Mouse (Mus musculus) hindbrain, embryonic 14.5 days (tissue): ENCODE results near the gene Slc38a10. TPM values are rescaled to one million over a fixed set of nuclear protein-coding genes. Genes with fewer than 3 reads are reported as not detected.

ENCODE experiments used
- ATAC-seq: fragments of 200-750 bp; cut with Nextera tagmentation; 2 replicates; pipeline ENCODE4 v1.8.0; 2017; ENCODE audit warnings: moderate number of reproducible peaks, mild to moderate bottlenecking, moderate TSS enrichment, moderate library complexity; ENCODE audit not compliant: low FRiP score
- DNase-seq: peaks from one replicate; pipeline ENCODE4 v3.0.0-alpha.2; 2015; ENCODE audit warnings: low spot score
- H3K27ac ChIP-seq: fragments of 300-500 bp; sonication (generic); 2 replicates; pipeline ENCODE4 v1.5.1; 2014; ENCODE audit warnings: mild to moderate bottlenecking, moderate library complexity
- H3K27me3 ChIP-seq: fragments of 300-500 bp; sonication (generic); 2 replicates; pipeline ENCODE4 v1.6.1; 2014; ENCODE audit warnings: mild to moderate bottlenecking, low read length, mixed read lengths; ENCODE audit not compliant: control insufficient read depth, insufficient read depth
- H3K36me3 ChIP-seq: fragments of 300-500 bp; sonication (generic); replicated peaks from 2 replicates; pipeline ENCODE4 v1.6.1; 2014; ENCODE audit not compliant: control insufficient read depth, insufficient read depth
- H3K4me1 ChIP-seq: fragments of 300-500 bp; sonication (generic); replicated peaks from 2 replicates; pipeline ENCODE4 v1.6.1; 2014; ENCODE audit warnings: antibody characterized with exemption, low read length, mixed read lengths; ENCODE audit not compliant: control insufficient read depth, insufficient read depth
- H3K4me2 ChIP-seq: fragments of 300-500 bp; sonication (generic); replicated peaks from 2 replicates; pipeline ENCODE4 v1.6.1; 2014; ENCODE audit warnings: mild to moderate bottlenecking, moderate library complexity
- H3K4me3 ChIP-seq: fragments of 300-500 bp; sonication (generic); replicated peaks from 2 replicates; pipeline ENCODE4 v1.5.1; 2014; ENCODE audit warnings: mild to moderate bottlenecking, low read length
- H3K9ac ChIP-seq: fragments of 300-500 bp; sonication (generic); 2 replicates; pipeline ENCODE4 v1.6.1; 2014
- H3K9me3 ChIP-seq: fragments of 300-500 bp; sonication (generic); 2 replicates; pipeline ENCODE4 v1.6.1; 2016; ENCODE audit warnings: low read length; ENCODE audit not compliant: control insufficient read depth
- WGBS: fragments of 180-500 bp; shearing (Covaris S2); extraction: QIAGEN DNeasy Blood & Tissue Kit; methylation state at CpG from one replicate; pipeline ENCODE4 v1.1.7; 2014; 5-methylcytosine and 5-hydroxymethylcytosine counted together
- polyA plus RNA-seq: library from polyadenylated mRNA; unstranded; fragments of >200 nt; fragmentation: Nextera tagmentation; extraction: Ambion mirVana; gene quantifications from 2 replicates; pipeline ENCODE4 v1.2.1, GENCODE M21; 2014

Gene Slc38a10
- polyA plus RNA-seq, 1 experiment from 2014 or later: 92.9 TPM

- H3K36me3 ChIP-seq: no peaks in the 10 kb centered on the region
- no peak overlapping the region for H3K9ac ChIP-seq
- peaks cover 40% of the 10 kb centered on the region for H3K4me1 ChIP-seq
- 66% methylated on average over 3 of the region's 3 CpGs for WGBS
- H3K4me3 ChIP-seq: no peak overlapping the region
- DNase-seq (no peak), ATAC-seq (no peak)
- no peak overlapping the region for H3K4me2 ChIP-seq
- no peak overlapping the region for H3K27ac ChIP-seq
- H3K9me3 ChIP-seq: no peaks in the 10 kb centered on the region
- H3K27me3 ChIP-seq: no peaks in the 10 kb centered on the region
Observed at GRCm38 (mm10) chr11:120181379-120181778, 30.2 kb upstream of the Slc38a10 start.

GRCm38 (mm10) chr11:120179374-120179773, 28.2 kb upstream of the Slc38a10 start:
- H3K36me3 ChIP-seq: no peaks in the 10 kb centered on the region
- H3K4me1 ChIP-seq: peaks cover 21% of the 10 kb centered on the region
- no peak overlapping the region for H3K4me2 ChIP-seq
- H3K9me3 ChIP-seq: no peaks in the 10 kb centered on the region
- WGBS: 55% methylated on average over 4 of the region's 4 CpGs
- no peak overlapping the region for H3K4me3 ChIP-seq
- no peak for DNase-seq
- no peak for ATAC-seq
- no peaks in the 10 kb centered on the region for H3K27me3 ChIP-seq
- no peak overlapping the region for H3K9ac ChIP-seq
- no peak overlapping the region for H3K27ac ChIP-seq

GRCm38 (mm10) chr11:120175948-120176347, 24.8 kb upstream of the Slc38a10 start:
- Histone ChIP-seq H3K9me3 (no peaks in the 10 kb centered on the region), H3K4me3 (no peak overlapping the region), H3K27ac (no peak overlapping the region), H3K36me3 (no peaks in the 10 kb centered on the region), H3K9ac (no peak overlapping the region), H3K4me2 (no peak overlapping the region), H3K4me1 (0 out of 2 replicates have a peak, but pooled peaks cover 3% of the 10 kb centered on the region), H3K27me3 (no peaks in the 10 kb centered on the region)
- DNase-seq (no peak), ATAC-seq (no peak)
- 78% methylated on average over 4 of the region's 4 CpGs for WGBS

GRCm38 (mm10) chr11:120173213-120173612, 22.1 kb upstream of the Slc38a10 start:
- Histone ChIP-seq H3K9ac (no peak overlapping the region), H3K27ac (no peak overlapping the region), H3K27me3 (no peaks in the 10 kb centered on the region), H3K4me3 (no peak overlapping the region), H3K36me3 (no peaks in the 10 kb centered on the region), H3K4me2 (no peak overlapping the region), H3K4me1 (peaks cover 6% of the 10 kb centered on the region; the same call in 1 of the 2 replicates), H3K9me3 (no peaks in the 10 kb centered on the region)
- 82% methylated on average over 14 of the region's 14 CpGs for WGBS
- ATAC-seq: no peak
- DNase-seq: no peak

GRCm38 (mm10) chr11:120171168-120171567, 20.0 kb upstream of the Slc38a10 start:
- no peak overlapping the region for H3K9ac ChIP-seq
- H3K27me3 ChIP-seq: no peaks in the 10 kb centered on the region
- no peaks in the 10 kb centered on the region for H3K36me3 ChIP-seq
- peaks cover 9% of the 10 kb centered on the region; the same call in 1 of the 2 replicates for H3K4me1 ChIP-seq
- no peaks in the 10 kb centered on the region for H3K9me3 ChIP-seq
- no peak overlapping the region for H3K4me2 ChIP-seq
- H3K27ac ChIP-seq: no peak overlapping the region
- no peak for ATAC-seq
- no peak overlapping the region for H3K4me3 ChIP-seq
- 53% methylated on average over 8 of the region's 8 CpGs for WGBS
- DNase-seq: no peak

GRCm38 (mm10) chr11:120169208-120169992, 18.3 kb upstream of the Slc38a10 start:
- peak; percentile 76; the same call in 1 of the 2 replicates for ATAC-seq
- H3K9me3 ChIP-seq: no peaks in the 10 kb centered on the region
- H3K36me3 ChIP-seq: no peaks in the 10 kb centered on the region
- WGBS: 22% methylated on average over 21 of the region's 21 CpGs
- peak; percentile 69 for DNase-seq
- H3K27ac ChIP-seq: no peak overlapping the region
- H3K9ac ChIP-seq: no peak overlapping the region
- peak overlapping the region; percentile 28 for H3K4me2 ChIP-seq
- H3K27me3 ChIP-seq: no peaks in the 10 kb centered on the region
- no peak overlapping the region for H3K4me3 ChIP-seq
- peaks cover 9% of the 10 kb centered on the region; the same call in 1 of the 2 replicates for H3K4me1 ChIP-seq

- Histone ChIP-seq H3K9ac (no peak overlapping the region), H3K9me3 (no peaks in the 10 kb centered on the region), H3K4me2 (no peak overlapping the region), H3K36me3 (no peaks in the 10 kb centered on the region), H3K27ac (no peak overlapping the region), H3K4me3 (no peak overlapping the region), H3K27me3 (no peaks in the 10 kb centered on the region), H3K4me1 (peaks cover 9% of the 10 kb centered on the region; the same call in 1 of the 2 replicates)
- no peak for DNase-seq
- ATAC-seq: no peak
- WGBS: 80% methylated on average over 8 of the region's 8 CpGs
Observed at GRCm38 (mm10) chr11:120168516-120168915, 17.4 kb upstream of the Slc38a10 start.

- WGBS: 34% methylated on average over 12 of the region's 12 CpGs
- ATAC-seq: no peak
- DNase-seq: no peak
Observed at GRCm38 (mm10) chr11:120167921-120168356, 16.8 kb upstream of the Slc38a10 start.

GRCm38 (mm10) chr11:120167059-120167458, 15.9 kb upstream of the Slc38a10 start:
- Histone ChIP-seq H3K4me2 (no peak overlapping the region), H3K4me3 (no peak overlapping the region), H3K27ac (no peak overlapping the region), H3K9ac (no peak overlapping the region), H3K27me3 (no peaks in the 10 kb centered on the region), H3K9me3 (no peaks in the 10 kb centered on the region), H3K36me3 (no peaks in the 10 kb centered on the region), H3K4me1 (peaks cover 9% of the 10 kb centered on the region; the same call in 1 of the 2 replicates)
- no peak for DNase-seq
- WGBS: 51% methylated on average over 5 of the region's 5 CpGs
- ATAC-seq: no peak

More at GRCm38 (mm10) chr11:120167921-120168356, 16.8 kb upstream of the Slc38a10 start:
- Histone ChIP-seq H3K27ac (no peak overlapping the region), H3K9me3 (no peaks in the 10 kb centered on the region), H3K36me3 (no peaks in the 10 kb centered on the region), H3K4me1 (peaks cover 9% of the 10 kb centered on the region; the same call in 1 of the 2 replicates), H3K9ac (no peak overlapping the region), H3K4me3 (no peak overlapping the region), H3K27me3 (no peaks in the 10 kb centered on the region), H3K4me2 (no peak overlapping the region)
